Comparison of ENCODE assay signal across 8 mouse cellular contexts in genomic region chr9:3019835-3020727, GRCm38 (mm10). TPM values are rescaled to one million over a fixed set of nuclear protein-coding genes. Genes with fewer than 3 reads are reported as not detected.
DNase-seq lines count a peak whose midpoint lies in the region; ATAC-seq and TF ChIP-seq lines count a peak whose summit lies in the region.
"Not testable (repeated sequence)": the region's sequence is repeated elsewhere in the genome, so short reads cannot be mapped to it uniquely, and the experiment has no call there.

No protein-coding gene starts in this region.

- not testable (repeated sequence) for H3K4me2 ChIP-seq in hindbrain, embryonic 14.5 days (replicated peaks); liver, embryonic 15.5 days; stomach, embryonic 16.5 days (ENCODE audit: low read depth, low read length)

- peak; percentile 37 for ATAC-seq in G1E (ENCODE audit: extremely low read depth, insufficient number of reproducible peaks, low FRiP score, poor library complexity, severe bottlenecking)
- ATAC-seq in common myeloid progenitor, adult 5-6 weeks (replicated peaks; ENCODE audit: low read depth, poor library complexity, severe bottlenecking) = peak; percentile 45
- ATAC-seq in hindbrain, embryonic 14.5 days (ENCODE audit: low FRiP score) = peak; percentile 72; the same call in 1 of the 2 replicates
- peak; percentile 48; the same call in 1 of the 2 replicates for ATAC-seq in liver, embryonic 15.5 days (ENCODE audit: insufficient read depth)
- ATAC-seq in monocyte, adult 5-6 weeks (replicated peaks; ENCODE audit: insufficient number of reproducible peaks, low FRiP score, low TSS enrichment, poor library complexity, severe bottlenecking) = peak; percentile 56
- ATAC-seq in stomach, embryonic 16.5 days (ENCODE audit: insufficient read depth, low FRiP score) = peak; percentile 56

- not testable (repeated sequence) for H3K9me3 ChIP-seq in G1E (replicated peaks); hindbrain, embryonic 14.5 days (ENCODE audit: control insufficient read depth, low read length); liver, embryonic 15.5 days (replicated peaks); stomach, embryonic 16.5 days (replicated peaks; ENCODE audit: control insufficient read depth, low read length)

- H3K36me3 ChIP-seq in G1E (replicated peaks); hindbrain, embryonic 14.5 days (replicated peaks; ENCODE audit: control insufficient read depth, insufficient read depth); liver, embryonic 15.5 days (replicated peaks); stomach, embryonic 16.5 days (ENCODE audit: control insufficient read depth, insufficient read depth, low read length): not testable (repeated sequence)

- H3K4me1 ChIP-seq in G1E (ENCODE audit: insufficient read depth, low read depth, low read length); hindbrain, embryonic 14.5 days (replicated peaks; ENCODE audit: control insufficient read depth, insufficient read depth, low read length); liver, embryonic 15.5 days (replicated peaks); stomach, embryonic 16.5 days (ENCODE audit: control insufficient read depth, insufficient read depth, low read length): not testable (repeated sequence)

- intact Hi-C loops in gastrocnemius, postnatal 14 days (cut with DNase I; ENCODE audit: low total_unique reads) = not testable (repeated sequence)

- not testable (repeated sequence) for H3K4me3 ChIP-seq in G1E (ENCODE audit: low read depth, low read length); hindbrain, embryonic 14.5 days (replicated peaks; ENCODE audit: low read length); liver, embryonic 15.5 days (replicated peaks); stomach, embryonic 16.5 days (replicated peaks; ENCODE audit: low read length)

- not testable (repeated sequence) for H3K27ac ChIP-seq in hindbrain, embryonic 14.5 days; liver, embryonic 15.5 days (replicated peaks); stomach, embryonic 16.5 days (ENCODE audit: low read length)

- not testable (repeated sequence) for H3K27me3 ChIP-seq in G1E (ENCODE audit: insufficient read depth, low read length); hindbrain, embryonic 14.5 days (ENCODE audit: control insufficient read depth, insufficient read depth, low read length); liver, embryonic 15.5 days; stomach, embryonic 16.5 days (ENCODE audit: control insufficient read depth, insufficient read depth, low read length)

- DNase-seq in G1E (ENCODE audit: low spot score); hindbrain, embryonic 14.5 days (ENCODE audit: low spot score): not testable (repeated sequence)
- peak; percentile 44 for DNase-seq in gastrocnemius, postnatal 14 days
- peak; percentile 35 to 62 for DNase-seq in layer of hippocampus, adult 8-10 months (ENCODE audit: low spot score in 2 of 2)

- not testable (repeated sequence) for H3K9ac ChIP-seq in hindbrain, embryonic 14.5 days; liver, embryonic 15.5 days; stomach, embryonic 16.5 days (ENCODE audit: low read length)

- TF ChIP-seq CTCF in G1E (IDR thresholded peaks at IDR 0.05; ENCODE audit: low read depth, low read length) = not testable (repeated sequence)

- WGBS in hindbrain, embryonic 14.5 days = 81% methylated on average over 11 of the region's 19 CpGs
- 64% methylated on average over 17 of the region's 19 CpGs for WGBS in liver, embryonic 15.5 days (ENCODE audit: insufficient replicate concordance)
- whole genome bisulfite sequencing in stomach, embryonic 16.5 days = 76% methylated on average over 11 of the region's 19 CpGs

RNA-seq across cellular contexts. Expression of gene Gm10719, which starts 2.9 kb away (rescaled TPM):
- total RNA-seq in G1E (2014; fragmentation: Nextera tagmentation) (3.2 TPM in 1 of 2 replicates, not detected in the other), G1E (2017) (106 and 146 TPM in 2 replicates)
- 0.38 and 1.0 TPM in 2 replicates for polyA plus RNA-seq in G1E (2012)
- not detected in 2 replicates for total RNA-seq in common myeloid progenitor, adult 5-6 weeks (2017)
- total RNA-seq in gastrocnemius, postnatal 14 days (2021) = under 1 TPM; 0.43 to 0.60 TPM
- 0.47 TPM in 1 of 2 replicates, not detected in the other for polyA plus RNA-seq in hindbrain, embryonic 14.5 days (2014; fragmentation: Nextera tagmentation; extraction: Ambion mirVana)
- 1 to 10 TPM in 1 of 4 experiments, under 1 TPM in 2, not detected in 1; 0.52 to 1.4 (median 0.75) TPM for total RNA-seq in layer of hippocampus, adult 8-10 months (2022)
- polyA plus RNA-seq in liver, embryonic 15.5 days (2015; fragmentation: Nextera tagmentation; extraction: Ambion mirVana) = not detected in 2 replicates
- total RNA-seq in monocyte, adult 5-6 weeks (2017) = 12.8 to 35.6 TPM (median 16.9 TPM) in 3 replicates
- polyA plus RNA-seq in stomach, embryonic 16.5 days (2015; fragmentation: Nextera tagmentation; extraction: Ambion mirVana) = not detected in 2 replicates

RNA-seq across cellular contexts. Expression of gene Gm10718, which starts 3.3 kb away (rescaled TPM):
- not detected in 2 replicates for total RNA-seq in G1E (2014; fragmentation: Nextera tagmentation)
- total RNA-seq in G1E (2017) = 46.0 and 52.3 TPM in 2 replicates
- 1.3 and 2.6 TPM in 2 replicates for polyA plus RNA-seq in G1E (2012)
- total RNA-seq in common myeloid progenitor, adult 5-6 weeks (2017) = 0.69 TPM in 1 of 2 replicates, not detected in the other
- not detected for total RNA-seq in gastrocnemius, postnatal 14 days (2021)
- 0.86 TPM in 1 of 2 replicates, not detected in the other for polyA plus RNA-seq in hindbrain, embryonic 14.5 days (2014; fragmentation: Nextera tagmentation; extraction: Ambion mirVana)
- under 1 TPM in 2 of 4 experiments, not detected in 2; 0.68 to 0.81 TPM for total RNA-seq in layer of hippocampus, adult 8-10 months (2022)
- polyA plus RNA-seq in liver, embryonic 15.5 days (2015; fragmentation: Nextera tagmentation; extraction: Ambion mirVana) = not detected in 2 replicates
- 6.9 to 18.1 TPM (median 11.9 TPM) in 3 replicates for total RNA-seq in monocyte, adult 5-6 weeks (2017)
- 0.32 TPM in 1 of 2 replicates, not detected in the other for polyA plus RNA-seq in stomach, embryonic 16.5 days (2015; fragmentation: Nextera tagmentation; extraction: Ambion mirVana)

RNA-seq across cellular contexts. Expression of gene Gm10720, which starts 4.6 kb away (rescaled TPM):
- total RNA-seq in G1E (2014; fragmentation: Nextera tagmentation) = not detected in 2 replicates
- 5.0 and 7.5 TPM in 2 replicates for total RNA-seq in G1E (2017)
- polyA plus RNA-seq in G1E (2012) = not detected in 2 replicates
- total RNA-seq in common myeloid progenitor, adult 5-6 weeks (2017) = not detected in 2 replicates
- not detected for total RNA-seq in gastrocnemius, postnatal 14 days (2021)
- polyA plus RNA-seq in hindbrain, embryonic 14.5 days (2014; fragmentation: Nextera tagmentation; extraction: Ambion mirVana) = not detected in 2 replicates
- total RNA-seq in layer of hippocampus, adult 8-10 months (2022) = not detected
- not detected in 2 replicates for polyA plus RNA-seq in liver, embryonic 15.5 days (2015; fragmentation: Nextera tagmentation; extraction: Ambion mirVana)
- 8.3 to 8.9 TPM in 2 of 3 replicates, not detected in the other for total RNA-seq in monocyte, adult 5-6 weeks (2017)
- not detected in 2 replicates for polyA plus RNA-seq in stomach, embryonic 16.5 days (2015; fragmentation: Nextera tagmentation; extraction: Ambion mirVana)

RNA-seq across cellular contexts. Expression of gene Gm10717, which starts 5.1 kb away (rescaled TPM):
- total RNA-seq in G1E (2014; fragmentation: Nextera tagmentation) (1.4 TPM in 1 of 2 replicates, not detected in the other), G1E (2017) (51.8 and 65.5 TPM in 2 replicates)
- polyA plus RNA-seq in G1E (2012) = 0.14 and 0.45 TPM in 2 replicates
- 3.5 TPM in 1 of 2 replicates, not detected in the other for total RNA-seq in common myeloid progenitor, adult 5-6 weeks (2017)
- not detected for total RNA-seq in gastrocnemius, postnatal 14 days (2021)
- polyA plus RNA-seq in hindbrain, embryonic 14.5 days (2014; fragmentation: Nextera tagmentation; extraction: Ambion mirVana) = 1.0 TPM in 1 of 2 replicates, not detected in the other
- total RNA-seq in layer of hippocampus, adult 8-10 months (2022) = not detected
- polyA plus RNA-seq in liver, embryonic 15.5 days (2015; fragmentation: Nextera tagmentation; extraction: Ambion mirVana) = not detected in 2 replicates
- 14.4 to 29.9 TPM (median 21.2 TPM) in 3 replicates for total RNA-seq in monocyte, adult 5-6 weeks (2017)
- not detected in 2 replicates for polyA plus RNA-seq in stomach, embryonic 16.5 days (2015; fragmentation: Nextera tagmentation; extraction: Ambion mirVana)

RNA-seq across cellular contexts. Expression of gene Gm10721, which starts 7.1 kb away (rescaled TPM):
- total RNA-seq in G1E (2014; fragmentation: Nextera tagmentation) = not detected in 2 replicates
- total RNA-seq in G1E (2017) = 17.5 and 19.1 TPM in 2 replicates
- 0.11 TPM in 2 replicates for polyA plus RNA-seq in G1E (2012)
- total RNA-seq in common myeloid progenitor, adult 5-6 weeks (2017) = not detected in 2 replicates
- total RNA-seq in gastrocnemius, postnatal 14 days (2021) = not detected
- polyA plus RNA-seq in hindbrain, embryonic 14.5 days (2014; fragmentation: Nextera tagmentation; extraction: Ambion mirVana) = not detected in 2 replicates
- under 1 TPM in 2 of 4 experiments, not detected in 2; 0.55 to 0.61 TPM for total RNA-seq in layer of hippocampus, adult 8-10 months (2022)
- polyA plus RNA-seq in liver, embryonic 15.5 days (2015; fragmentation: Nextera tagmentation; extraction: Ambion mirVana) = not detected in 2 replicates
- total RNA-seq in monocyte, adult 5-6 weeks (2017) = 2.2 to 13.2 TPM (median 2.9 TPM) in 3 replicates
- polyA plus RNA-seq in stomach, embryonic 16.5 days (2015; fragmentation: Nextera tagmentation; extraction: Ambion mirVana) = not detected in 2 replicates
